Mouse (Mus musculus) right cerebral cortex, adult 2 months (tissue): ENCODE measurements around the gene Nop2.

ENCODE experiments used
- DNase-seq, 2 experiments: peaks; one replicate each; pipeline ENCODE4 v3.0.0; 2021 to 2022; ENCODE audit warnings: low spot score in 2 of 2

Nop2 gene

DNA sequence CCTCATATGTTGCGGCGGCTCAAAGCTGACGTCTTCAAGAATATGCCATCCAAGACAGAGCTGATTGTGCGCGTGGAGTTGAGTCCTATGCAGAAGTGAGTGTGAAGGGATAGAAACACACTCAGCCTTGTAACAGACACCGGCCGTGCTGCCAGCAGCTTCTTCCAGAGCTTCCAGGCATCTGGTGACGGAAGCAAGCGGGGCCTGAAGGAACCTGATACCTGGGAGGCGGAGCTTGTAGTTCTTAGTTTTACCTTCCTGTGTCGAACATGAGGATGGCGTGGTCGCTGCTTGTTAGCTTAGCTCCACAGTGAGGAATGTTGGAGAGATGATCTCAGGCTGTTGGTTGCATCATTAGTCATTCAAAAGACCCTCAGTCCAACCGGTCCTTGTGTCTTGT, 22.3 kb upstream of the Nop2 start:
- DNase-seq: no peak

DNA sequence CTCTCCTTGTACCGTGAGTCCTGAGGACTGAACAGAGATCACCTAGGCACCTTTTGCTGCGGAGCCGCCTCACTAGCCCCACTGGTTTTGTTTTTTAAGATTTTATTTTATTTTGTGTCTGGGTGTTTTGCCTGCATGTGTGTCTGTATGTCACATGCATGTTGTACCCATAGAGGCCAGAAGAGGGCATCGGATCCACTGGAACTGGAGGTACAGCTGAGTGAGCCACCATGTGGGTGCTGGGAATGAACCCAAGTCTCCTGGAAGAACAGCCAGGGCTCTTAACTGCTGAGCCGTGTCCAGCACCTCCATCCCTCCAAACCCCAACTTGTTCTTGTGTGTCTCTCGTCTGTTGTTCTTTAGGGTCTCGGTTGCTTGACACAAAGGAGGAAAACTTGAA, 20.8 kb upstream of the Nop2 start:
- DNase-seq: peak; percentile 51 to 56

DNA sequence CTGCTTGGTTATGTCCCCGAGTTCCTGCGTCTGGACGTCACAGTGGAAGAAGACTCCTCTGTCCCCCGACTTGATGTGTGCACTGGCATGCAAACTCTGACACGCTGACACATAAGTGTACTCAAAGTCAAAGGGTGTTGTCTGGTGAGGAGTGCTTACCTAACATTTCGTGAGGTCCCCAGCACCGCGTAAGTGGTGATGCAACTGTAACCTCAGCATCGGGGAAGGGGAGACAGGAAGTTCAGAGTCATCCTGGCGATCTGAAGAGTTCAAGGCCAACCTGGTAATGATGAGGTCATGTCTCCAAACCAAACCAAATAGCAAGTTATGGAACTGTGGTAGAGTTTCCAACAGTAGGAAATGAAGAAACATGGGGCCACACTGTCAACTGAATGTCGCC, 19.2 kb upstream of the Nop2 start:
- DNase-seq: no peak

DNA sequence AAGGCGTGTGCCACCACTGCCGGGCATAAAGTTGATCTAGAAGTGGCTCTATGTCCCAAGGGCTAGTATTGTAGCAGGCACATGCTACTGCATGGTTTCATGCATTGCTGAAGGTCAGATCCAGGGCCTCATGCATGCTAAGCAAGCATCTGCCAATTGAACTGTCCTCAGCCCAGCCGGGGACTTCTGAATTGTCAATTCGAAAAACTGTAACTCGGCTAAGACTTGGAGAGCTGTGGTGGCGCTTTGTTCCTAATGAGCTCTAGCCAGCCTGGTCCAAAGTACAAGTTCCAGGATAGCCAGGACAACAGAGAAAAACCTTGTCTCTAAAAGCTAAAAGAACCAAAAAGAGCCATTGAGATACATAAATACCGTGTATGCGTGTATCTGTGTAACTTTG, 12.3 kb upstream of the Nop2 start:
- no peak for DNase-seq

DNA sequence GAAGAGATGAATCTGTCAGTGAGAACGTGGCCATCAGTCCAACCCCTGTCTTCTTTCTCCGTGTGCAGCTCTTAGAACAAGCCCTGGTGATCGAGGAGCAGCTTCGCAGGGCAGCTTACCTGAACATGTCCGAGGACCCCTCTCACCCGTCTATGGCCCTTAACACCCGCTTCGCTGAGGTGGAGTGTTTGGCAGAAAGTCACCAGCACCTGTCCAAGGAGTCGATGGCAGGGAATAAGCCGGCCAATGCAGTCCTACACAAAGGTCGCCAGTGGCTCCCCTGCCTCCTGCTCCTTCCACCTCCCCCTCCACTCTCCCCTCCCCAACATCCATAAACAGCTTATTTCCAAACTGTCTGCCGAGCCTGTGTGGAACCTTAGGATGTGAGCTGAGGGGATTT, 3.0 kb upstream of the Nop2 start:
- no peak for DNase-seq

DNA sequence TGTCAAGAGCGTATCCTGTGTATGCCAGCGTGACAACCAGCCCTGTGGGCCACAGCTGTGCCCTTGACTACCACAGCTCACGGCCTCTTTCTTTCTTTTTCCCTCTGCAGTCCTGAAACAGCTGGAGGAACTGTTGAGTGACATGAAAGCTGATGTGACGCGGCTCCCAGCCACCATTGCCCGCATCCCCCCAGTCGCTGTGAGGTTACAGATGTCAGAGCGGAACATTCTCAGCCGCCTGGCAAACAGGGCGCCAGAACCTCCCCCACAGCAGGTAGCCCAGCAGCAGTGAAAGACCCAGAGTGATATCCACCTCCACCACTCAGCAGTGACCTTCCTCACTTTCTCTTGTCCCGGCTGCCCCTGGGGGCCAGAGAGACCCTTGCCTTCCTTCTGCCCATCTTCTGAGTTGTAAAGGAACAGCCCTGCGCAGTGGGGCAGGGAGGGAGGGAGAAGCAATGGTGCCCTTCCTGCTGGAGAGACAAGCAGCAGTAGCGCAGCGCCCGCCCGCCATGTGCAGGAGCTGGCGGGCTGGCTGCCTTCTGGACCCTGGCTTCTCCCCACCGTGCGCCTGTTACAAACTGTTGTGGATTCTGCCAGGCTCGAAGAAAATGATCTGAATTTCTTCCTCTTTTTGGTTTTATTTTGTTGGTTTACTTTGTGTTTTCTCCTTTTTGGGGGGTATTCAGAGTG, 1.9 kb upstream of the Nop2 start:
- no peak for DNase-seq

DNA sequence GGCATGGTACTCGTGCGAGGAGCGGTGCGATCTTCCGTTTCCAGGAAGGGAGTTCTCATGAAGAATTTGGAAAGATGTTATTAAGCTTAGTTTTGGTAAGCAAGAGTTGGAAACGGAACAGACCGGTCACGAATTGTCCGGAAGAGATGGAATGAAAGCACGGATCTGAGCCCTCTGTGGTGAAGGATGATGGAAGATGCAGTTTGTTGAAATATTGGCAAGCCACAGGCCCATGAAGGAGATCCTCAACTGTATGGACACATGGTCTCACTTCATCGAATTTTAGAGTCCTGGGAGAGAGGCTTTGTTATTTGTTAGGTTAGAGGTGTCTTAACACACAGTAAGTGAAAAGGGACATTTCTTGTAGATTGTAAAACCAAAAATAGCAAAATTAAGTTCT, 761 bp downstream of the Nop2 start:
- no peak for DNase-seq

DNA sequence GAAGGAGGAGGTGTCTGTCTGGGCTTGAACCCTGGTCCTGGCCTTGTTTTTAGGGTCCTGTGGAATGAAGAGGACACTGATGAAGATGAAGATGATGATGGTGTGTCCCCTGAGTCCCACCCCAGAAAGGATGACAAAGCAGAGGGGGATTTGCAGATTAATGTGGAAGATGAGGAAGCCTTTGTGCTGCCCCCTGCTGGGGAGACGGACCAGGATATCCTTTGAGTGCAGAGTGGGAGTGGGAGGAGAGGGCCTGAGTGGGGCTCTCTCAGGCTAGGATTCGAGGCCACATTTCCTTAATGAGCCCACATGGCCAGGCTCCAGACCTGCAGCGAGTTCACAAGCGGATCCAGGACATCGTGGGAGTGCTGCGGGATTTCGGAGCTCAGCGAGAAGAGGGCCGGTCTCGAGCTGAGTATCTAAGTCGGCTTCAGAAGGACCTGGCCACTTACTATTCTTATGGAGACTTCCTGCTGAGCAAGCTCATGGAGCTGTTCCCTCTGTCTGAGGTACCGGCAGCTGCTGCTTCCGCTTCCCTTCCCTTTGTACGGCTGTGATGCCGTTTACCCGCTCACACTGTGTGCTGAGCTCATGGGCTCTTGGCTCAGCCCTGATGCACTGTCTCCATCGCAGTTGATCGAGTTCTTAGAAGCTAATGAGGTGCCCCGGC, 5.4 kb downstream of the Nop2 start:
- DNase-seq: peak; percentile 51 to 55

DNA sequence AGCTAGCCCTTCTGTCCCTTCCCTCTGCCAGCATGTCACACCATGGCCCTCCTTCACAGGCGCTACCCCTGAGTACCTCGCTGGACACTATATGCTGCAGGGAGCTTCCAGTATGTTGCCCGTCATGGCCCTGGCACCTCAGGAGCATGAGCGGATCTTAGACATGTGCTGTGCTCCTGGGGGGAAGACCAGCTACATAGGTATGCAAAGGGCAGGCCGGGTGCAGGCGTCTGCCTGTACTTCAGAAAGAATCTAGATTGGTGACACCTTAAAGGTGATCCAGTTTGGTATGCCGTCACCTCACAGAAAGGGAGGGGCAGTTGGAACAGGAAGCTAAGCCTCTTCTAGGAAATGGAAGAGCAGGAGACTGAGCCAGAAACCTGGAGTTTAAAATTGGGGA, 8.0 kb downstream of the Nop2 start:
- DNase-seq: no peak

DNA sequence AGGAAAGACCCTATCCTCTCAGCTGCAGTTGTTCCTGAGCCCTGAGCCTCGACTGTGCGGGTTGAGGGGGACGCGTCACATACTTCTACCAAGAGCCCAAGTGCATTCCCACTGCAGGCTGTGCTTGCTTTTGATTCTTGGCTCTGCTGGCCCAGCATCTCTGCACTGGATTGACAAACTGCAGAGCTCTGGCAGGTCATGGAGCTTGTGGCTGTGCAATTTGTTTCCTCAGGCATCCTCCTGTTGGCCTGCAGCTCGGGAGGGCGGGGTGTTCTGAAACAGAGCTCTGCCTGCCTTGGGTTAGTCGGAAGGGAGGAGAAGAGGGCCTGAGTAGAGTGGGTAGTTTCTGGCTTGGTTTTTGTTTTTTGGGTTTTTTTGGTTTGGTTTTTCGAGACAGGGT, 10.7 kb downstream of the Nop2 start:
- DNase-seq: no peak

DNA sequence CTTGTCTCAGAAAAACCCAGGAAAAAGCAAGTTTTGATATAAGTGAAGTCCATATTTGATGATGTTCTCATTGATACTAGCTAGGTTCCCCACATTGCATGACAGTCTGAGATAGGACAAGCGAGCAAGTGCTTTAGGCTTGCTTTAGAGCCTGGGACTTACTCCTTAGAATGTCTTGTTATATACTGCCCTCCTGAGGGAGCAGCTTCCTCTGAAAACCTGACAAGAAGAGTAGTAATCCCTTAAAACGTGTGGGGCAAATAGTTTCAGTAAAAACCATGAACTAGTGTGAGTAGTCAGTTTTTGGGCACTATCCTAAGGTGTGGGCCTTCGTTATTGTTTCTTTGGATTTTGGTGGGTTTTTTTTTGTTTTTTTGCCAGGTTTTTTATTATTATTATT, 11.4 kb downstream of the Nop2 start:
- DNase-seq: no peak

DNA sequence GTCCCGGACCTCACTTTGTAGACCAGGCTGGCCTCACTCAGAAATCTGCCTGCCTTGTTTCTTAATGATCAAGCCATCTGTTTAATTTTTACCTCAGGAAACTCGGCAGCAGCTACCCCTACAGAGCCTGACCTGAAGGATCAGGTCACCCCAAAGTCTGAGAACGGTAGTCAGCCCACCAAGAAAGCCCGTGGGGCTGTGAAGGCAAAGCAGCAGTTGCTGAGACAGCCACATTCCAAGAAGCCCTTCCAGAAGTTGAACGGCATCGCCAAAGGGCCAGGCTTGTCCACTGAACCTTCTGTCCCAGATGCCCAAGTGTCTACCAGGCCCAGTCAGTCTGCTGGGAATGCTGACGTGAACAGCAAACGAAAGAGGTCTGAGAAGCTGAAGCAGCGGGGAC, 12.2 kb downstream of the Nop2 start:
- no peak for DNase-seq

DNA sequence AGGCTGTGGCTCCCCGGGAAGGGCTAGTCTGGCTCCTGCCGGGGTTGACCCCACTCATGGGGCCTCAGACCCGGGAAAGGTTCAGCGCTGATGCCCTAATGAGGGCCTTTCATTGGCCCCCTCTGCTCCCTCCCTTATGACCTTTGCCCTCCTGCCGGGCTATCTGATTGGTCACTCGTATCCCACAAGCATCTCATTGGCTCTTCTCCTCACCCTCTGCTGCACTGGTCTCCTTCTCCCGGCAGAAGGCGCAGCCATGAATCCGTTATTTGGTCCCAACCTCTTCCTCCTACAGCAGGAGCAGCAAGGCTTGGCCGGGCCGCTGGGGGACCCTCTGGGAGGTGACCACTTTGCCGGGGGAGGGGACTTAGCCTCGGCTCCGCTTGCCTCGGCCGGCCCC, 13.3 kb downstream of the Nop2 start, which contains the start of gene Iffo1:
Gene Iffo1 (plus strand): TSS at position 241 of the 400 bp plus-strand sequence.
- DNase-seq: peak; percentile 94

DNA sequence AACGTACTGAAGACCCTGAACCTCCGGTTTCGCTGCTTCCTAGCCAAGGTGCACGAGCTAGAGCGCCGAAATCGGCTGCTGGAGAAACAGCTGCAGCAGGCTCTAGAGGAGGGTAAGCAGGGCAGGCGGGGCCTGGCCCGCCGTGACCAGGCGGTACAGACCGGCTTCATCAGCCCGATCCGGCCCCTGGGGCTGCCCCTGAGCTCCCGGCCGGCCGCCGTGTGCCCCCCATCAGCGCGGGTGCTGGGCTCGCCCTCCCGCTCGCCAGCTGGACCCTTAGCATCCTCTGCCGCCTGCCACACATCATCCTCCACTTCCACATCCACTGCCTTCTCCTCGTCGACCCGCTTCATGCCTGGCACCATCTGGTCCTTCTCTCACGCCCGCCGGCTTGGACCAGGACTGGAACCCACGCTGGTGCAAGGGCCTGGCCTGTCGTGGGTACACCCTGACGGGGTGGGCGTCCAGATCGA, 13.8 kb downstream of the Nop2 start:
- peak; percentile 34 to 42 for DNase-seq

DNA sequence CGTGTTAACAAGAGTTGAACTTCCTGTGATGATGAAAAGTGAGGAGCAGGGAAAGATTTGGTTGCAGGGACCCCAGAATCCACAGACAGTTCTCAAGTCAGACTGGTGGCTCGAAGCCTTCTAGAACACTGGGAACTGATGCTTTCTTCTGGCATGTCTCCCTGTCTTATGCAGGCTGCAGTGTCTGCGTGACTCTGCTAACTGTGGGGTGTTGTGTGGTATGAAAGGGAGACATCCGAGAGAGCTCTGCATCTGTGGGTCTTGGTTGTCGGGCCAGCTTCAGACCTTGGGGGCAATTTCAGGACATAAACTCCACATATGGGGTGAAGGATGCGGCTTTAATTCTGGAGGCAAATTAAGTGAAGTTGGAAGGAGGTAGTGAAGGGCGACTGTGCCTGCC, 14.4 kb downstream of the Nop2 start:
- DNase-seq: peak; percentile 31 to 40

DNA sequence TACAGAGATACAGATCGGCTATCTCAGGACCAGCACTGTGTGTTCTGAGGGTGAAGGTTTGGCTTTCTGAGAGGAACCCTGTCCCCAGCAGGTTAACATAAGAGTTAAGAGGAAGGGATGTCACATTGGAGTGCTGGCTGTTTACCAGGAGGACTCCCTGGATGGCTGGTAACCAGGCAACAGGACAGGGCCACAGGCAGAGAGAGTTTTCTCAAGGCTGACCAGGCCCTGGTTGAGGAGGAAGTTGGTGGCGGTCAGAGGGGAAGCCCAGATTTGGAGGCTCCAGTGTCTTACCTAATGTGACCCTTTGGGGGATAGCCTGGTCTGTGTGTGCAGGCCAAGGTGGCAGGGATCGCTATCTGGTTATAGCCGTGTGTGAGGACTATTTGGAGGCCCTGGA, 15.1 kb downstream of the Nop2 start:
- DNase-seq: peak; percentile 42 to 60

DNA sequence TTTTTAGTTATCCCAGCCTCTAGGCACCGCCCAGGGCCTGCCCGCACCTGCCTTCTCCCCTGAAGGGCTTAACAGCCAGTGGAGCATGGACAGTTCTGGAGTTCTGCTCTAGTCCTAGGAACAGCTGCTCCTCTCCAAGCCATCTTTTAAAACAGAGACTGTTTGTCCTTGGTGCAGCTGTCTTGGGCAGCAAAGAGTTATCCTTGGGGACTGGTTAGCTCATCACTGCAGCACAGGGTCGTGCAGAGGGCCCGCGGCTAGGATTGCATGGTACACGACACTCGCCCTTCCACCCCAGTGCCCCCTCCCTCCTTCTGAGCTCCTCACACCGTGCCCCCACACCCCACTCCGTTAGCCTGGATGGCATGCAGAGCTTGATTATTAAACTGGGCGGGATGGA, 15.6 kb downstream of the Nop2 start:
- no peak for DNase-seq

DNA sequence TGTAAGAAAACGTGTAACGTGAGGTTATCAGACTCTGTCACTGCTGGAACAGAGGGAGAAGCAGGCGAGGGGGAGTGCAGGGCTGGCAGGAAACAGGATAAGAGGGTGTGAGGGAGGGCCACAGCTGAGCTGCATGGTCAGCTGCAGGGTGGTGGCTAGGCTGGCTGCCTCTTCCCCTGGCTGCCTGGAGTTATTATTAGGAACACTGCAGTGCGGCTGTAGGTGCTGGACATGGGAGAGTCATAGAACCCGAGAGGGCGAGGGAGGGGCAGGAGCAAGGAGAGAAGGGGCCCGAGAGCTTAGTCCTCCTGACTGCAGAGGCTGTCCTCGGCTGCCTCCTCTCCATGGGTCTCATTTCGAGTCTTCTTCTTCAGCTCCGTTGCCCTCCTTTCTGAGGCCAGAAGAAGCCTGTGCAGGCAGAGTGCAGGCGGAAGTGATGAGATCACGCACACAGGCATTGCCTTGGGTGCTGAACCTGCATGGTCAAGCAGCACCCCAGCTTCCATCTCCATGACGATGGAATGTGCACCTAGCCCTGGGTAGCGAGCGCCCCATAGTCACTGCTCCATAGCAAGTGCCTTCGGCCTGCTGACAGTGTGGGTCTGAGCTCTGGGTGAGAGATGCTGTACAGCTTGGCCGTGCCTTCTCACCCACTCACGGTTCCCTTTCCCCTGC, 16.7 kb downstream of the Nop2 start:
- peak; percentile 60 to 68 for DNase-seq

DNA sequence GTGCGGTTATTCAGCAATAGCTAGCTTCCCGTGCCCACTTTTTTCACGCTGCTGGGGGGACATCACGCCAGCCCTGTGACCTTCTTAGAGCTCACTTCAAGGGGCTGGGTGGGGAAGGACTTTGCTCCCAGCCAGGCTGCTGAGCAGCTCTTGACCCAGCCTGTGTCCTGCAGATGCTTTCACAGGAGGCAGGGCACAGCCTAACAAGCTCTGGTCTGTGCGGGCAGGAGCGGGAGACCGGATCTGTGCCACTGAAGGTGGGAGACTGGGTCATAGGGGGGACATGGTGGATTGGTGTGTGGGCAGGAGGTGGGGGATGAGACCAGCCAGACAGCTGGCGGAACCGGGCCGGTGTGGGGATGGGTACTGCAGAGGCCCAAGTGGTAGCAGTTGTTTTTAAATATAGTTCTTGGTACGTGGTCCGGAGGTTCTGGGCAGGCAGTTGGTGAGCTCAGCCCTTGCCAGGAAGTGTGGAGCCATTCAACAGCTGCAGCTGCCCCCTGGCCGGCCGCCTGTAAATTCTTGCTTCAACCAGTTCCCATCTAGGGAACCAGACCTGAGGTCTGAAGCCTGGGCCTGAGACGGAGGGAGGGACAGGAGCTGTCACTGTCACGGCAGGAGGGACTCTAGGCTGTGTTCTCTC, 17.3 kb downstream of the Nop2 start:
- peak; percentile 53 to 70 for DNase-seq

DNA sequence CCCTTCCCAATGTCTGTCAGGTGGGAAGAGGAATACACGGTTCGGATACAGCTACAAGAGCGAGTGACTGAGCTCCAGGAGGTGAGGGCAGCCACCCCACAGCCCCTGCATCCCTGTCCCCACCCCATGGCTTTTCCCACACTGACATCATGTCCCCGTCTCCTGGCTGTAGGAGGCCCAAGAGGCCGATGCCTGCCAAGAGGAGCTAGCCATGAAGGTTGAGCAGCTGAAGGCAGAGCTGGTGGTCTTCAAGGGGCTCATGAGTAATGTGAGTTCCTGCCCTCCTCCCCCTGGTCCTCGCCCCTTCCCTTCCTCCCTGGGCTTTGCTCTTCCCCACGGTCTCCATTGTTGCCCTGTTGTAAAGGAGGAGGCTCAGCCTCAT, 17.9 kb downstream of the Nop2 start:
- DNase-seq: no peak

DNA sequence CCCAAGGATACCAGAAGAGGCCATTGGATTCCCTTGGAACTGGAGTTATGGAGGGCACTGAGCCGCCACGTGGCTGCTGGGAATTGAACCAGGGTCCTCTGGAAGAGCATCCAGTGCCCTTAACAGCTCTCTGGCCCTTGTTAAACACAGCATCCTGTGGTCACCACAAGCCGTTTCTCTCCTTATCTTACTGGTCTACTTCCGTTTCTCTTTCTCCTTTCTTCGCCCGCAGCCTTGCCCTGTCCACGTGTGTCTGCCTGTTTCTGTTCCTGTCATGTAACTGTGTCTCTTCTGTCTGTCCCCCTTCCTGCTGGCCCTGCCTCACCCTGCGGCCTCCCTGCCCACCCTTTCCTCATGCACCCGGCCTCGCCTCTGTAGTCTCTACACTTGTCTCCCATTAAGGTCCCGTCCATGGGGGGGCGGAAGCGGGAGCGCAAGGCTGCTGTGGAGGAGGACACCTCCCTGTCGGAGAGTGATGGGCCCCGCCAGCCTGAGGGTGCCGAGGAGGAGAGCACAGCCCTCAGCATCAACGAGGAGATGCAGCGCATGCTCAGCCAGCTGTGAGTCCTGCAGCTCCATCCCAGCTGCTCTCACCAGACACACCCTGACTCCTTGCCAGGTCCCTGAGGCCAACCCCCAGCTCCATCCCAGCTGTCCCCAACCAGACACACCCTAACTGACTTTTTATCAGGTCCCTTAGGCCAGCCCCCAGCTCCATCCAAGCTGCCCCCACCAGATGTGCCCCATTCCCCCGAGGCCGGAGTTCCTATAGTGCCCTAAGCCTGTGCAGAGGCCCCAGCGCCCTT, 20.7 kb downstream of the Nop2 start:
- DNase-seq: no peak

DNA sequence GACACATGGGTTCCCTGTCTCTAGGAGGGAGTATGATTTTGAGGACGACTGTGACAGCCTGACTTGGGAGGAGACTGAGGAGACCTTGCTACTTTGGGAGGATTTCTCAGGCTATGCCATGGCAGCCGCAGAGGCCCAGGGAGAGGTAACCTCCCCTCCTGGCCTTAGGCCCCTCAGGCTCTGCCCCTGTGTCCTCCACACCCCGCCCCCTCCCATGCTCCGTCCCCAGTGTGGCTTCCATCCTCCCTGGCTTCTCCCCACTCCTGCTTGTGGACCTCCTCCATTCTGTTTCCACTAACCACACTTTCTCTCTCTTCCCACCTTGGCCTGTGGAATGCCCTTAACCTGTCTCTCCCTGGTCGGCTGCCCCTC, 21.3 kb downstream of the Nop2 start:
- no peak for DNase-seq
